Mouse (Mus musculus) heart, adult 9 months (tissue): Measurements from ENCODE around the gene Taf5.
A peak's percentile ranks its signal among the peaks of the same experiment; 100 is the strongest.

Source experiments
- DNase-seq, 2 experiments: peaks; one replicate each; pipeline ENCODE4 v3.0.0; 2022; ENCODE audit warnings: low spot score in 2 of 2

Gene Taf5

DNA sequence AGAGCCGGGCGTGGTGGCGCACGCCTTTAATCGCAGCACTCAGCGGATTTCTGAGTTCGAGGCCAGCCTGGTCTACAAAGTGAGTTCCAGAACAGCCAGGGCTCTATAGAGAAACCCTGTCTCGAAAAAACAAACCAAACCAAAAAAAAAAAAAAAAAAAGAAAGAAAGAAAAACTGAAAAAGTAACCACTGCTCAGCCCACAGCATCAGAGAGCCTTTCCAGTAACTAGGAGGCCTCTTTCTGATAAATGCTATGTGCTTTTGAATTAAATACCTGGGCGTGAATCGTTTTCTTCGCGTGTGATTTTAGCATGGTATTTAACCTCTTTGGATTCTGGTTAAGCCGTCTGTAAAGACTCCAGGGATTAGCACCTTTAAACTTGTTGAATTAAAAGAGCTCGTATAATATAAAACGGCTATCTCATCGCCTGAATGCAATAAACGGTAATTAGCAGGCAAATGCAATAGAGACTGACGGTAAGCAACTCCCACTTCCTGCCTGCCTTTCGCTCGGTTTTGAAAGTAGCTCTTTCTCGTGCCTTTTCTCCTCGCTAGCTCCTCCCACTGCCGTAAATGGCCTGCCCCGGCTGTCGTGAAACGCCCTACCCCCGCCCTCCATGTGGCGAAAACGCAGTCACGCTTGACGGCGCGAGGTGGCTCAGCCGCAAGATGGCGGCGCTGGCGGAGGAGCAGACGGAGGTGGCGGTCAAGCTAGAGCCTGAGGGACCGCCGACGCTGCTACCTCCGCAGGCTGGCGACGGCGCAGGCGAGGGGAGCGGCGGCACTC, at the start of gene Taf5:
Gene Taf5, plus strand, starts transcription at position 651 of the 787 bp plus-strand sequence.
- DNase-seq: peak; percentile 94 to 97

DNA sequence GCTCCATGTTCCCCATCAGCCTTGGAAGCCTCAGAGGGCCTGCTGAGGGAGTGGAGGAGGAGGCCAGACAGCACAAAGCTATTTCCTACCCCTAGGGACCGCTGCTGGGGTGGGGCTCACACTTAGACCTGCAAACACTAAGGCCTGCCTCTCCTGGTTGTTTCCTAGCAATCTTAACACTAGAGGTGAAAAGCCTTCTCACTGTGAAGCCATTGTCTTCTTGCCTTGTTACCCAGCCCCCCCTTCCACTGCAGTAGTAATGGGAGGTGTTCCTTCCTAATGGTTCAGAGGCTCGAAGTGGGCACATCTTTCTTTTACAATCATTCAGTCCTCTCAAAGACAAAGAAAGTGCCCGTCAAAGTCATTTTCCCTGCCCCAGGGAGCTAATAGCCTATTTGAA, 49.7 kb upstream of the Taf5 start:
- DNase-seq: no peak

DNA sequence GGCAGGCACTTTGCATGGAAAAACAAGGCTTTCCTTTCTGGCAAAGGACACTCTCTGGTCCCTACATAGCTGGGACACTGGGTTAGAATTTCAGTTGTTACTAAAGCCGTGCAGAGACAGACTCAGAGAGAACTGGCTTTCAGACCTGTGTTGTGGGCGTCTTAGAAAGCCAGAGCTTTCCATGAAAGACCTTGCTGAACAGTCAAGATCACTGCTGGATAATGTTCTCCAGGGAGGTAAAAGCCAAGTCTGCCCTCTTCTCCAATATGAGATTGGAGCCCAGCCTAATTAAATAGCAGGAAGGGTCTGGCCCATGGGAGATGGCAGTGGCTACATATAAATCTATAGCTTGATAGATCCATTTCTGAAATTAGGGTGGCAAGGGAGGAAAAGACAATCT, 49.2 kb upstream of the Taf5 start:
- no peak for DNase-seq

DNA sequence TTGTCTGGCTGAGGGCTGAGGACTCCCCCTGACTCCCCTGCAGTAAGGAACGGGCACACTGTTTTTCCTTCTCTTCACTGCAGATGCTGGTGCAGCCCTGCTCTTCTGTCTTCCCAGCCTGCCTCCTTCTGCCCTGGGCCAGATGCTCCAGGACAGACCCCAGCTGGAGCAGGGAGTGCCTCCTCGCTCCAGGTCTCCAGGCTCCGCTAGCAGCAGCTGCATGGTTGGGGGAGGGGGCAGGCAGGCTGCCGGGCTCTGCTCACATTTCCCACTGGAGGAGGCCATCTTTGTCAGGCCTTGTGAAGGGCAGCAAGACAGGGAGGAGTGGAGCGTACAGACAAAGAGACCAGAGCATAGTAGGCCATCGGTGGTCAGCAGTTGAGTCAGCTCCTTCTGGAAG, 48.2 kb upstream of the Taf5 start:
- no peak for DNase-seq

DNA sequence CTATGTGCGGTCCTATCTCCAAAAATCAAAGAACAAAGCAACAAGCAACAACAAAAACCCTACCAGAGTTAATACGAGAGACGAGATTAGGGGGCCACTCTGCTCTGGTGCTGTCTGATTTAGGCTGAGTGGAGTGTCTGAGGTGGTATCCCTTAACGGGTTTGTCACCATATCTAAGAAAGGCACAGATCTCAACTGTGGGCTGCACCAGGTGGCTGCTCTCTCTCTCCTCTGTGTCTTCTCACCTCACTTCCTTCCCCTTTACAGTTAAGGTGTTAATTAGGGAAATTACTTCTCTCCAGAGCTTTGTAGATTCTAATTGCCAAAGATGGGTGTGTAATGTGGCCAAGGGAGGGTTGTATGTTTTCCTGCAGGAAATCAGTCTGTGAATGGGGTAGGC, 44.8 kb upstream of the Taf5 start:
- no peak for DNase-seq

DNA sequence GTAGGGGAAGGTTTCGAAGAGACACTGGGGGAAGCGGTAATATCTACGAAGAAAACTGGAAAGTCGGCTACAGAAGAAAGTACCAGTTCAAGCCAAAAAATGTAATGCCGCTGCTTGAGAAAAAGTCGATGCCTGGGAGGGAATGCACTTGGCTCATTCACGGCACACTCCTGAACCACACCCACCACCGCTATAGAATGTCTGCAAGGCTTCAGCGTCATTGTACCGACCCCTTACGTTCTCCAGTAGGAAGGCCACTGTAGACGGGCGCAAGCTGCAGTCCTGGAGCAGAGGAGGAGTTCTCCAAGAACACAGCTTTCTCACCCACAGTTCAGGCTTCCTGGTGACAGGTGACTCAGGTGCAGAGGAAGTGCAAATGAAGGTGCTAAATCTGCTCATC, 44.0 kb upstream of the Taf5 start:
- no peak for DNase-seq

DNA sequence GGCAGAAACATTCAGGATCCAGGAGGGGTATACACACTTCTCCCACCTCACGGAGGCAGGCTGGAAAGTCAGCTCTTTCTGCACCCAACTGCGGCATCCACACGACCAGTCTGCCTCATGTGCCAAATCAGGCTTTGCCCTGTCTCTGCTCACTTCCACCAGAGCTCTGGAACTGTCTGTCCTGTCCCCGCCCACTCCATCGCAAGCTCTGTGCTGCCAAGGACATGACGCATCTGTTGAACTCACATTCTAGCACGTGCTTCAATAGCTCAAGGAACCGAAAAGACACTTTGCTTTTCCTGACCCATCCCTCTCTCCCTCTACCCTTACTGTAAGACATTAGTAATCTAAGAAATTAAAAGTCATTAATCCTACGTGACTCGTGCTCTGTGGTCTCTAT, 42.6 kb upstream of the Taf5 start:
- no peak for DNase-seq

DNA sequence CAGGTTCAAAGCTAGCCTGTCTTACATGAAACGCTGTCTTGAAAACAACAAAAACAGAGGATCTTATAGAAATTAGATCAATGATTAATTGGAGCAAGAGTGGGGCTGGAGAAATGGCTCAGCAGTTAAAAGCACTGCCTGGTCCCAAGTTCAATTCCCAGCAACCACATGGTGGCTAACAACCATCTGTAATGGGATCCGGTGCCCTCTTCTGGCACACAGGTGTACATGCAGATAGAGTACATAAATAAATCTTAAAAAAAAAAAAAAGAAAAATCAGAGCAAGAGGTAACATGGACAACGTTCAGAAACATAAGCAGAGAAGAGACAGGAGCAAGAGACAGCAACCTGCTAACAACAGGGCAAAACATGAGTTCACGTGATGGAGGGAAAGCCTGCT, 41.0 kb upstream of the Taf5 start:
- no peak for DNase-seq

DNA sequence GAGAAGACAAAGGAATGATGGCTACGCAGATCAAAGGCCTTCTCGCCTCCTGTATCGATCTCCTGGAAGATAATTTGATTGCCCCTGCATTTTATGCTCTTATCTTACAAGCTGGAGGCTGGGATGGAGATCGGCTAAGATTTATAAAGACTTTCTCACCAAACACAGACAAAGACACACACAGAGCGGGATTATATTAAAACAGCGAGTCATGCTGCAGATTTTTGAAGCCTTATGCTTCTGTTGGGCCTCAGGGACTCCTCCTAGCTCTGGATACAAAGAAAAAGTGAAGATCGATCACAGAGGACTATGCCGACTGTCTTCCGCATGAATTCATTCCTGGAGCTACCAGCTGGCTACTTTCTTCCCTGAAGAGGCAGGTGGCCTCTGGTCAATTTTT, 37.8 kb upstream of the Taf5 start:
- DNase-seq: no peak

DNA sequence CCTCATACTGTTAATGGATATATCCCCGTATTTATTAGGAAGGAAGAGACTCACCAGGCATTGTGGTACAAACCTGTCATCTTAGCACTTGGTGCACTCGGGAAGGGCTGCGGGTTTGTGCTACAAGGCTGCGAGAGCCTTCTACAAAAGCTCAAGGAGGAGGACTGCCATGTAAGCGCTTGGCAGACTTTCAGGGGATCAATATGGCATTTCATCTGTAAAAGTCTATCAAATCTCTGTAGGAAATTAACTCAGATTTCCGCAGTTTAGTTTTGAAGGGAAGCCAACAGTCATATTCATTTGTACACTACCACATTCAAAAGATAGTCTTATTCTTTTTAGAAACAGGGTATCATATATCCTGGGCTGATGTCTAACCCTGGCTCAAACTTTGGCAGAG, 35.8 kb upstream of the Taf5 start:
- no peak for DNase-seq

DNA sequence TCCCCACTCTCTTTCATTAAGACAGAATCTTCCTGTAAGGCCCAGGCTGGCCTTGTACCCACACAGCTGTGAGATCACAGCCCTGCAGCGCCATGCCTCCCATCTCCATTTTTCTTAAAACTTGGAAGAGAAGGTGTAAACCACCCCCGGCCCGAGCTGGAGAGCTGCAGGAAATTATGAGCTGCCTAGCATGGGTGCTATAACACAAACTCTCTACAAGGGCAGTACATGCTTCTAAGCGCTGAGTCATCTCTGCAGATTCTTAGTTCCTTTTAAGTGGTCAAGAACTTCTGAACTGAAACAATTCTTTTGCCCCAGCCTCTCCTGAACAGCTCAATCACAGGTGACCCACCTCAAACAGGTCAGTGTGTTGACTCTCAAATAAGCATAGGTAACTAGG, 32.6 kb upstream of the Taf5 start:
- no peak for DNase-seq

DNA sequence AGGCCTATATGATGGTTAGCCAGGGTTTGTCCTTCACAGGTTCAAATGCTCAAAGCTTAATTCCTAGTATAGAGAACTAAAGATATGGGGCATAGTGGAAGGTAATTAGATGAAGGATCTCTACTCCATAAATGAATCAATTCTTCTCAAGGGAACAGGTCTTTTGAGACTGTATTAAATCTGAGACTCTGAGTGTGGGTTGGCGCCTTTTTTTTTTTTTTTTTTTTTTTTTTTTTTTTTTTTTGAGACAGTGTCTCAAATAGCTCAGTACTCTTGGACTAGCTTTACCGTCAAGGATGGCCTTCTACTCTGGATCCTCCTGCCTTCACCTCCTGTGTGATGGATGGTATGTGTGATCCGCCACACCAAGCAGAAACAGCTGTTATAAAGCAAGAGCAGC, 30.9 kb upstream of the Taf5 start:
- DNase-seq: no peak

DNA sequence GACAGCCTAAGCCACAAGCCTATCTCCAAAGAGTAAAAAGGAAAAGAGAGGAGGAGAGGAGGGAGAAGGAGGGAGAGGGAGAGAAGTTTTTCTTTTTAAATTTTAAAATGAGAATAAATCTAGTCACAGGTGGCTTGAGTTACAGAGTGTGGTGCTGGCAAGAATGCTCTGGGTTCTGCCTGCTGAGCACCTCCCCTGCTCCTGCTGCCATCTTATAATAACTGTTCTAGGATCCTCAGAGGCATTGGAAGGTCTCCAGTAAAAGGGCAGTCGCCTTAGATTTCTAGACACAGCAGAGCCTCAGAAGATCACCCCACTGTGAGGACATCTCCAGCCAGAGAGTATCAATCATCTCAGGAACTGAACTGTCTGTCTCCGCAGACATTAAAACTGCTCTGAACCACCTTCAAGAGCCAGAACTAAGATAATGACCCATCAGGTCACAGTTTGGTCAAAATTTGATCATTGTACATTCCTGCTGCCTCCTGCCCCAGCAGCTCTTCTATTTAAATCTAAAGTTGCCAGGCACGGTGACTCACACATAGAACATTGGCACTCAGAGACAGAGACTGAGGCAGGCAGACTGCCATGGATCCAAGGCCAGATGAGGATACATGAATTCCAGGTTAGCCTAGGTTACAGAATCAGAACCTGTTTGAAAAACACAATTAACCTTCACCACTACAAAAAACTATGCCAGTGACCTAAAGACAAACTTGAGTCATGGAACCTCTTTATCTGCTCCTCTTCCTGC, 26.6 kb upstream of the Taf5 start:
- peak in 1 of 2 experiments; percentile 9 for DNase-seq

DNA sequence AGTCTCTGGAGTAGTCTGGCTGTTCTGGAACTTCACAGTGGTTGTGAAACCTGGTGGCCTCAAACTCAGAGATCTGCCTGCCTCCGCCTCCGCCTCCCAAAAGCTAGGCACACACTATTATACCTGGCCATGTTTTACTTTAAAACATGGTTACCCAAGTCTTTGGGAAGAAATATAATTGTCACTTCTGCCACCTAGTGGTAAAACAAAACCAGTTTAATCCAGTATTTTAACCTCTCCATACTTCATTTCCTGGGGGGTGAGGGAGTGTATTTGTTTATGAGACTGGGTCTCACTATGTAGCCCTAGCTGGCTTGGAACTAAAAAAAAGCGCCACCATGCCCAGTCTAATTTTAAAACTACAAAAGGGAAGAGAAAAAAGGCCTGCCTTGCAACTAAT, 23.9 kb upstream of the Taf5 start:
- no peak for DNase-seq

DNA sequence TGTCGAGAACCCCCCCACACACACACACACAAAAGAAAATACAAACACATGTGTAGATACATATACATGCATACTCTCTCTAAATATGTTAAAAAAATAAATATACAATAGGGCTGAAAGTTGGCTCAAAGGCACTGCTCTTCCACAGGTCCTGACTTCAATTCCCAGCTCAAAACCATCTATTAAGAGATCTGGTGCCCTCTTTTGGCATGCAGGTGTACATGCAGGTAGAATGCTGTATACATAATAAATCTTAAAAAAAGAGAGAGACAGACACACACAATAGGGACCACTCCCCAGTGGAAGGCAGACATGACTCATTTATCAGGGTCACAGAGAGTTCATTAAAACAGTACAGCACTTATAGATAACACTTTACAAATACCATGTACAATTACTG, 21.2 kb upstream of the Taf5 start:
- DNase-seq: no peak

DNA sequence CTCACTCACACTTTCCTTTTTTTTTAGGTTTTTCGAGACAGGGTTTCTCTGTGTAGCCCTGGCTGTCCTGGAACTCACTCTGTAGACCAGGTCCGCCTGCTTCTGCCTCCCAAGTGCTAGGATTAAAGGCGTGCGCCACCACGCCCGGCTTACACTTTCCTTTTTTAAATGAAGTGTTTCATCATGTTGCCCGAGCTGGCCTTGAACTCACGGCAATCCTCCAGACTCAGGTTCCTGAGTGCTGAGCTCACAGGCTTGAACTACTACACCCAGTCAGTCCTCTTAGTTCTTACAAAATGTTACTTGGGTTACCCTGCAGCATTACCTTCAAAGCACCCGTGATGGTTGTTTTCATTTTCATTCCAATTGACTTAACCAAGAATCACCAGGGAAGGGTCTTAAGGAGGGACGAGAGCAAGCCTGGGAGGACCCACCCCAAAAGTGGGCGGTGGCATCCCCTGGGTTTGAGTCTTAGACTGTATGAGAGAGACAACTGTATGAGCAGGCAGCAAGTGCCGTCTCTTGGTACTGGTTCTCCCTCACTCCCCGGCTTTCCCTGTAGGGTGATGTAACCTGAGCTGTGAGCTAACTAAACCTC, 20.2 kb upstream of the Taf5 start:
- no peak for DNase-seq

DNA sequence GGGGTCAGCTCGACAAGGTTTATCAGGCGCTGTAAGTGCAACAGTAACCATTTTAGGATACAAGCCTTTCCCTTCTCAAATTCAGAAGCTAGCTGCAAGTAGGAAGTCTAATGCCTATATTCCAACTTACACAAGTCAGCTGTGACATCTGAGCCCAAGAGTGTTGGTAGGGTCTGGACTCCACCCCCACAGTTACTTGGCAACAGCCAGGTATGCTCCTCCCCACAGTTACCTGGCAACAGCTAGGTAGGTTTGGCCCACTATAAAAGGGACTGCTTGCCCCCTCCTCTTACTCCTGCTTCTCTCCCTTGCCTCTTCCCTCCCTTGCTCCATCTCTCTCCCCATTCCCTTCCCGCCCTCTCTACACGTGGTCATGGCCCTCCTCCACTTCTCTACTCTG, 18.5 kb upstream of the Taf5 start:
- no peak for DNase-seq

DNA sequence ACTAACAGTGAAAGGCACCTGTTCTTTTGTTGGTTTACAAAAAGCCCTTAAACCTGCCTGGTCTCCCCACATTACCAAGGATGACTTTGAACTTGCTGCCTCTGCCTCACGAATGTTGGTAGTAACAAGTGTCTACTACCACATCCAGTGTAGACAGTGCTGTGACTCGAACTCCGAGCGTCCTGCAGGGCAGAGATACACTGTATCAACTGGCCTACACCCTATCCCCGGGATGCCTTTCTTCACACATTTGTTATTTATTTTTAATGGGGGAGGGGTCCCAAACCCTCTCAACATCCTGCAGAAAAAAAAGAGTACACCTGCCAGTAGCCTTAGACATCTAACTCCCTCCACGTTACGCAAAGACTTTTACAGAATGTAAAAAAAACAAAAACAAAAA, 17.7 kb upstream of the Taf5 start:
- DNase-seq: no peak

DNA sequence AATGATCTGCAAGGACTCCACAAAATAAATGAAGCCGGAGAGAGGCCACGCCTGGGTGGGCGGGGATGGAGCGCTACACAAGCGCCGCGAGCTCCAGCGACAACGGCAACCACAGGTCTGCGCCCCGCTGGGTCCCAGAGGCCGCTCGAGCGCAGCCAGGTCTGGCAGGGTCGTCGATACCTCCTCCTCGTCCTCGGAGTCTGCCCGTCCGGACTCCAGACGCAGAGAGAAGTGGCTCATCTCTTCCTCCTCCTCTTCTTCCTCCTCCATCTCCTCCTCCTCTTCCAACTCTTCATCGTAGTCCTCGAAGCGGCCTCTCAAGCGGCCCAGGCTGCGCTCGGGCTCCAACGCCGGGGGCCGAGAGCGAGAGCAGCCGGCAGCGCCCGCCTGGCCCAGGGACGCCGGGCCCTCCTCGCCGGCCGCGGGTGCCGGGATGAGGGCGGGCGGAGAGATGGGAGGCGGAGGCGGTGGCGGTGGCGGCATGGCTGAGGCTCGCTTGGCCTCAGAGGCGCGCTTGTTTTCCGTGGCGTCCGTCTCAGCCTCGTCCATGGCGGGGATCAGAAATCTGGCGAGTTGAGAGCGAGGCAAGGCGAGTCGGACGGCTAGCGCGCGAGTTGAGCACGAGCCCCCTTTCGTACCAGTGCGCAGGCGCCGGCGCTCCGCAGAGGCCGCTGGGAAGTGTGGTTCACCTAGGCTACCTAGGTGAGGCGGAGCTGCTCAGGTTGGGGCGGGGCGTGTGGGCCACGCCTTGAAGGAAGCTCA, 17.1 kb upstream of the Taf5 start, which contains the start of gene Pcgf6:
Gene Pcgf6, minus strand, starts transcription at position 636 of the 762 bp plus-strand sequence.
- DNase-seq: peak; percentile 56 to 63

DNA sequence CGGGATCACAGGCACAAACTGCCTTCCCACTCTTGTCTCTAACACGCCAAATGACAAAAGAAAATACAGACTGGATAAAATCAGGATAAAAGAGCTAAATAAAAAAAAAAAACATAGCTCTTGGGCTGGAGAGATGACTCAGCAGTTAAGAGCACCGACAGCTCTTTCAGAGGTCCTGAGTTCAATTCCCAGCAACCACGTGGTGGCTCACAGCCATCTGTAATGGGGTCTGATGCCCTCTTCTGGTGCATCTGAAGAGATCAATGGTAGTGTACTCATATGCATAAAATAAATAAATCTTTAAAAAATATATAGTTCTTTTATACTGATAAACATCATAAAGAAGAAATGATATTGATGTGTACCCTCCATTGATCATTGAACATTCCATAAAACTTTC, 14.6 kb upstream of the Taf5 start:
- DNase-seq: no peak

DNA sequence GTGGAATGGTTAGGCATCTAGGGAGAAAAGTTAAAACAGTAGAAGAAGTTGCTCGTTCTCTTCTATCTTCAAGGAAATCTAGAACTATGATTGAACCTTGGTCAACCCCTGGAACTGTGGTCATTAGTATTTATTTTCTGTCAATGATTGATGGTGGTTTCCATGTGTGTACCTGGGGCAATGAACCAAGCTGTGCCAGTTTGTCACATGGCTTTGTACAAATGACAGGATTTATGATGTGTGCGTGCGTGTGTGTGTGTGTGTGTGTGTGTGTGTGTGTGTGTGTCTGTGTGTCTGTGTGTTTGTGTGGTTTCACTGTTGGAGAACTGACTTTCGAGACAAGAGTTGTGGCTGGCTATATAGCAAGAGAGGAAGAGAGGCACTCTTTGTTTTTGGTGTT, 14.1 kb upstream of the Taf5 start:
- no peak for DNase-seq

DNA sequence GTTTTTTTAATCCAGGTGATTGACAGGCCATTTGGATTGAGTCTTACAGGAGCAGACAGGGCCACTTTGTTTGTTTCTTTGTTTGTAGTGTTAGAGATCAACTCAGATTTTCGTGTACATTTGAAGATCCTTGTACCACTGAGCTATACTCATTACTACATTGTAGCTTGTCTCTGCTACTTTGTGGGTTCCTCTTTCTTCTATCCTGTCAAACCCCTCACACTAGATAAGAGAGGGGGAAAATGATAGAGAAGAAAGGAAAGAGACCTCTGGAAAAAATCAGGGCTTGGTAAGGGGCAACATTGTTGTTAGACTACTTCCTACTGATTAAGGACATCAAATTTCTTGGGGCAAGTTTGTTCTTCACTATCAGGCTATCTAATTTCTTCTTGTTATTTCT, 9.9 kb upstream of the Taf5 start:
- no peak for DNase-seq
